Mouse (Mus musculus) bone marrow, adult 2 months (tissue): ENCODE measurements around the gene Card11. TPM values are rescaled to one million over a fixed set of nuclear protein-coding genes. Genes with fewer than 3 reads are reported as not detected.

Experiments used
- H3K27ac ChIP-seq: fragments of 200-500 bp; 2 replicates; pipeline ENCODE4 v1.5.1; 2012; ENCODE audit warnings: low read depth, mild to moderate bottlenecking, control low read depth, inconsistent platforms, low read length; ENCODE audit not compliant: control insufficient read depth, poor library complexity, insufficient read depth
- H3K4me1 ChIP-seq: fragments of 200-500 bp; 2 replicates; pipeline ENCODE4 v1.6.1; 2011; ENCODE audit warnings: low read length; ENCODE audit not compliant: control insufficient read depth, insufficient read depth
- H3K4me3 ChIP-seq: fragments of 200-500 bp; replicated peaks from 2 replicates; pipeline ENCODE3; 2011; ENCODE audit warnings: mild to moderate bottlenecking, low read depth, low read length, control low read depth; ENCODE audit not compliant: control insufficient read depth
- CTCF ChIP-seq: fragments of 200-500 bp; IDR thresholded peaks from 2 replicates; pipeline ENCODE4 v1.5.1; 2011; ENCODE audit warnings: low read length, control low read depth; ENCODE audit not compliant: control insufficient read depth, insufficient read depth
- POLR2A ChIP-seq: fragments of 200-500 bp; IDR thresholded peaks from 2 replicates; pipeline ENCODE4 v1.6.1; 2011; ENCODE audit warnings: low read depth, mild to moderate bottlenecking, control low read depth, low read length, borderline replicate concordance; ENCODE audit not compliant: control insufficient read depth
- WGBS: fragments of 180-500 bp; shearing (Covaris S2); methylation state at CpG from one replicate; pipeline ENCODE4 v1.1.7; 2018; 5-methylcytosine and 5-hydroxymethylcytosine counted together
- polyA plus RNA-seq: library from polyadenylated mRNA; stranded (reverse); fragments of >200 nt; gene quantifications from 2 replicates; pipeline ENCODE4 v1.2.4, GENCODE M21; 2011; ENCODE audit warnings: low replicate concordance; ENCODE audit not compliant: missing spikeins, insufficient read depth, insufficient read length

The Card11 gene
- polyA plus RNA-seq, 1 experiment: 18.2 TPM

- WGBS: 87% methylated on average over 1 of the region's 1 CpGs
- TF ChIP-seq POLR2A: no peak
- TF ChIP-seq CTCF: no peak
- peaks cover 2% of the 10 kb centered on the region; the same call in 1 of the 2 replicates for H3K4me1 ChIP-seq
Measured at GRCm38 (mm10) chr5:140826118-140826517, 174.3 kb downstream of the Card11 start.

GRCm38 (mm10) chr5:140824126-140824525 is 176.3 kb downstream of the Card11 start:
- TF ChIP-seq CTCF: no peak
- TF ChIP-seq POLR2A: no peak
- Histone ChIP-seq H3K4me1 (no peaks in the 10 kb centered on the region; the same call in 1 of the 2 replicates), H3K4me3 (no peak overlapping the region), H3K27ac (no peak overlapping the region)
- WGBS: 52% methylated on average over 7 of the region's 7 CpGs

More at GRCm38 (mm10) chr5:140826118-140826517, 174.3 kb downstream of the Card11 start:
- Histone ChIP-seq H3K4me3 (no peak overlapping the region), H3K27ac (no peak overlapping the region)

- no peak overlapping the region for H3K27ac ChIP-seq
- no peak overlapping the region for H3K4me3 ChIP-seq
- TF ChIP-seq POLR2A (no peak), CTCF (no peak)
- WGBS: 72% methylated on average over 2 of the region's 2 CpGs
- peaks cover 1% of the 10 kb centered on the region for H3K4me1 ChIP-seq
Measured at GRCm38 (mm10) chr5:140823386-140823785, 177.0 kb downstream of the Card11 start.

Other genes starting within 250 kb of the Card11 start
- 12.3 and 15.8 TPM in 2 replicates for gene Gna12, start 170.2 kb downstream of the Card11 start, polyA plus RNA-seq
- gene Sdk1, start 240.9 kb upstream of the Card11 start, polyA plus RNA-seq: 0.27 TPM in 1 of 2 replicates, not detected in the other